Mouse (Mus musculus) olfactory bulb, adult 2 months (tissue): ENCODE results near the gene Tomm40.
A peak's percentile ranks its signal among the peaks of the same experiment; 100 is the strongest.

Experiments
- CTCF ChIP-seq: fragments of 200-500 bp; IDR thresholded peaks from 2 replicates; pipeline ENCODE4 v1.5.1; 2012; ENCODE audit warnings: low read depth, mild to moderate bottlenecking, low read length, moderate library complexity; ENCODE audit not compliant: insufficient read depth
- POLR2A ChIP-seq: fragments of 200-500 bp; IDR thresholded peaks from 2 replicates; pipeline ENCODE4 v1.6.1; 2012; ENCODE audit warnings: mild to moderate bottlenecking, low read depth, low read length, moderate library complexity; ENCODE audit not compliant: insufficient read depth

GRCm38 (mm10) chr7:19668947-19669721, 46.1 kb downstream of the Tomm40 start:
- peak; percentile 15 for TF ChIP-seq CTCF
- no peak for TF ChIP-seq POLR2A
